Mouse (Mus musculus): ENCODE data around the gene Cd180. TPM values are rescaled to one million over a fixed set of nuclear protein-coding genes. Genes with fewer than 3 reads are reported as not detected.

Gene Cd180
- 20.3 TPM for total RNA-seq (2023)

GRCm38 (mm10) chr13:102693341-102693801 is at the start of gene Cd180:
TSS of gene Cd180 (plus strand) at chr13:102693558.

